Mouse (Mus musculus) hindbrain, postnatal 0 days (tissue): ENCODE measurements at regions not wholly inside any gene's neighbourhood (a gene's known extent, or its start where the extent isn't known, plus 50 kb on each side); places are given as distances from the start of the nearest gene placed in this dataset.

ENCODE experiments used
- ATAC-seq: fragments of 200-750 bp; cut with Nextera tagmentation; 2 replicates; pipeline ENCODE4 v1.8.0; 2017; ENCODE audit warnings: mild to moderate bottlenecking, moderate TSS enrichment, moderate library complexity
- DNase-seq: peaks from one replicate; pipeline ENCODE4 v3.0.0-alpha.2; 2015; ENCODE audit warnings: low spot score
- H3K27ac ChIP-seq: fragments of 300-500 bp; sonication (generic); 2 replicates; pipeline ENCODE4 v1.5.1; 2014; ENCODE audit warnings: mild to moderate bottlenecking
- H3K27me3 ChIP-seq: fragments of 300-500 bp; sonication (generic); 2 replicates; pipeline ENCODE4 v1.6.1; 2014; ENCODE audit warnings: low read length, mixed read lengths; ENCODE audit not compliant: insufficient read depth
- H3K36me3 ChIP-seq: fragments of 300-500 bp; sonication (generic); 2 replicates; pipeline ENCODE4 v1.6.1; 2014; ENCODE audit warnings: low read length, mixed read lengths; ENCODE audit not compliant: insufficient read depth
- H3K4me1 ChIP-seq: fragments of 300-500 bp; sonication (generic); 2 replicates; pipeline ENCODE4 v1.6.1; 2014; ENCODE audit warnings: antibody characterized with exemption, low read length, mixed read lengths; ENCODE audit not compliant: insufficient read depth
- H3K4me2 ChIP-seq: fragments of 300-500 bp; sonication (generic); 2 replicates; pipeline ENCODE4 v1.6.1; 2014; ENCODE audit warnings: low read depth, mild to moderate bottlenecking, low read length, moderate library complexity, mixed read lengths
- H3K4me3 ChIP-seq: fragments of 300-500 bp; sonication (generic); 2 replicates; pipeline ENCODE4 v1.5.1; 2014; ENCODE audit warnings: low read length
- H3K9ac ChIP-seq: fragments of 300-500 bp; sonication (generic); replicated peaks from 2 replicates; pipeline ENCODE4 v1.6.1; 2014; ENCODE audit warnings: mild to moderate bottlenecking, low read length, moderate library complexity, mixed read lengths
- H3K9me3 ChIP-seq: fragments of 300-500 bp; sonication (generic); 2 replicates; pipeline ENCODE4 v1.6.1; 2016; ENCODE audit warnings: low read length, mixed read lengths
- CTCF ChIP-seq: IDR thresholded peaks from 2 replicates; pipeline ENCODE4 v1.5.1; 2016; ENCODE audit warnings: antibody characterized with exemption, control low read depth, low read depth
- WGBS: fragments of 180-500 bp; shearing (Covaris S2); extraction: QIAGEN DNeasy Blood & Tissue Kit; methylation state at CpG from one replicate; pipeline ENCODE4 v1.1.7; 2014; 5-methylcytosine and 5-hydroxymethylcytosine counted together

DNA sequence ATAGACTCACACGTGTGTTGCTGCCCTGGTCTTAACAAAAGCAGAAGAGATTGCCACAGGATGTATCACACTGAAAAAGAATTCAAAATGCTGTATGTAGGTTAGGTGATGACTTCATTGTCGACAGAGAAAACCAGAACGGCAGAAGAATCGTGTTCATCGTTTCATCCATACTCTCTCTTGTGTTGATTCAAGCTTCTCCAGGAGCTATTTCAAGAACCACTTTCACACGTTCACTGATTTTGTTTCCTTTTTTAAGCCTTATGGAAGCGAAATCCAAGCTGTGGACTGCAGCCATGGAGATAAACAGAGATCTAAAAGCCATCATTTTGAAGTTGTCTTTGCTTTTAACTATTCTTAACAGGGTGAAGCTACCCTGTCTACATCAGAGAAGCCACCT is 63.2 kb upstream of the Tmc3 start:
- H3K27me3 ChIP-seq = no peaks in the 10 kb centered on the region
- no peaks in the 10 kb centered on the region for H3K36me3 ChIP-seq
- H3K9ac ChIP-seq = no peak overlapping the region
- H3K4me3 ChIP-seq = no peak overlapping the region
- 88% methylated on average over 7 of the region's 7 CpGs for WGBS
- DNase-seq (no peak), ATAC-seq (no peak)
- H3K4me1 ChIP-seq = no peaks in the 10 kb centered on the region
- H3K9me3 ChIP-seq = no peaks in the 10 kb centered on the region
- no peak overlapping the region for H3K4me2 ChIP-seq
- no peak for TF ChIP-seq CTCF
- H3K27ac ChIP-seq = no peak overlapping the region
